Mouse (Mus musculus) myocyte (in vitro differentiated cells): ENCODE measurements around the gene Abcc4.

Experiments used
- E2F4 ChIP-seq: IDR thresholded peaks from one replicate; pipeline ENCODE4 v1.6.1; 2011; ENCODE audit warnings: mild to moderate bottlenecking, control low read depth, moderate library complexity; ENCODE audit not compliant: insufficient read depth
- MAX ChIP-seq: IDR thresholded peaks from one replicate; pipeline ENCODE4 v1.6.1; 2011; ENCODE audit warnings: low read depth, mild to moderate bottlenecking, control low read depth
- MYOD1 ChIP-seq, 3 experiments: IDR thresholded peaks; one replicate each; pipeline ENCODE4 v1.6.1; 2011; ENCODE audit warnings: control low read depth in 2 of 3, low read depth in 2 of 3, mild to moderate bottlenecking in 2 of 3, moderate library complexity in 1 of 3; ENCODE audit not compliant: insufficient read length in 2 of 3, control insufficient read depth in 1 of 3
- POLR2A ChIP-seq: IDR thresholded peaks from one replicate; pipeline ENCODE4 v1.6.1; 2011; ENCODE audit warnings: low read depth, mild to moderate bottlenecking, control low read depth, moderate library complexity; ENCODE audit not compliant: insufficient read length
- TCF12 ChIP-seq: IDR thresholded peaks from one replicate; pipeline ENCODE4 v1.6.1; 2011; ENCODE audit warnings: mild to moderate bottlenecking, control low read depth; ENCODE audit not compliant: poor library complexity, insufficient read depth, severe bottlenecking
- TCF3 ChIP-seq: IDR thresholded peaks from one replicate; pipeline ENCODE4 v1.6.1; 2011; ENCODE audit warnings: low read depth, control low read depth; ENCODE audit not compliant: insufficient read length
- USF1 ChIP-seq: IDR thresholded peaks from one replicate; pipeline ENCODE4 v1.6.1; 2011; ENCODE audit warnings: low read depth, mild to moderate bottlenecking, control low read depth, moderate library complexity

DNA sequence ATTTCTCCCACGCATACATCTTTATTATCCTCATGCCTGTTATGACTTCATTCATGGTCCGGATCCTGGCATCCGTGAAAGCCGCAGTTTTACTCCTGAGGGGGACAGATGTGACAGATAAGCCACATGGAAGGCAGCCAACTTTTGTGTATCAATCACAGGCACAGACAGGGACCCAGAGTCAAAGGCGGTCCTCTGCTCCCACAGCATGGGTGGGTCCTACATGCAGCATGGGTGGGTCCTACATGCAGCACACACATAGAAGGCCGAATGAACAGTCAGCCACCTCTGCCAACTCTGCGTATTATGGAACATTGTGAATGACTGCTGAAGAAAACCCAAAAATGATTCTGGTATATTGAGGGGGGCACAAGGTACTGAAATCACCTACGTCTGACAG lies 76.4 kb downstream of the Abcc4 start:
- TF ChIP-seq TCF3 (no peak), POLR2A (no peak), E2F4 (no peak), TCF12 (no peak), USF1 (no peak), MYOD1 (IDR thresholded peaks at IDR 0.05; ENCODE audit: control insufficient read depth in 1 of 3, insufficient read length in 2 of 3, low read depth in 2 of 3) (no peak), MAX (no peak)
